Mouse (Mus musculus): ENCODE data around the gene Prl7d1. TPM values are rescaled to one million over a fixed set of nuclear protein-coding genes. Genes with fewer than 3 reads are reported as not detected.
"Not testable (repeated sequence)": the region's sequence is repeated elsewhere in the genome, so short reads cannot be mapped to it uniquely, and the experiment has no call there.

The Prl7d1 gene
- polyA plus RNA-seq (2015; fragmentation: Nextera tagmentation; extraction: Ambion mirVana), result not detected in 2 replicates

DNA sequence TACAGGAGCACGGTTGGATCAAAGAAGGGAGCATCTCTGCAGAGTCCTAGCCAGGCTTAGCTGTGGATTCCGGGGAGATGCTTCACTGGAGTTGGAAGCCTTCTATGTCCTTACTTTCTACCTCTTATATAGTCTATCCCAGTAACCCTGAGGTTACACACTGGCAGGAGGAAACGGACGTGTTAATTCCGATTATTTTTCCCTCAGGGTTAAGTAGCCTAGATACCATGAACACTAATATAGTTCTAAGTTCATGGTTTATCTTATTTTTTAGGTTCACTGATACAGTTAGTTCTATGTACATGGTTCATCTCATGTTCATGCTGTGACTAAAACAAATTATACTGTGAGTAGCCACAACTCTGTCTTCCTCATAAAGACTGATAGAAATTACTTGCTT, at the start of gene Prl7d1:
Gene Prl7d1 (minus strand): TSS at position 101 of the 400 bp plus-strand sequence.
- TF ChIP-seq CTCF (IDR thresholded peaks at IDR 0.05; ENCODE audit: low read depth), result no peak
- Histone ChIP-seq H3K27ac (no peak within 1 kb of the TSS), H3K9me3 (replicated peaks; ENCODE audit: low read length) (no peaks in the 10 kb centered on the region), H3K36me3 (ENCODE audit: insufficient read depth, low read length) (no peaks in the 10 kb centered on the region), H3K9ac (ENCODE audit: low read depth, low read length) (no peak within 1 kb of the TSS), H3K4me1 (replicated peaks; ENCODE audit: insufficient read depth, low read length) (no peaks in the 10 kb centered on the region), H3K27me3 (ENCODE audit: insufficient read depth, low read length) (no peaks in the 10 kb centered on the region), H3K4me3 (replicated peaks; ENCODE audit: low read depth, low read length) (no peak within 1 kb of the TSS), H3K4me2 (ENCODE audit: low read length) (no peak within 1 kb of the TSS)
- DNase-seq (ENCODE audit: low spot score) (no peak), ATAC-seq (replicated peaks; ENCODE audit: low FRiP score, low read depth) (no peak)
- 85% methylated on average over 5 of the region's 5 CpGs for WGBS

DNA sequence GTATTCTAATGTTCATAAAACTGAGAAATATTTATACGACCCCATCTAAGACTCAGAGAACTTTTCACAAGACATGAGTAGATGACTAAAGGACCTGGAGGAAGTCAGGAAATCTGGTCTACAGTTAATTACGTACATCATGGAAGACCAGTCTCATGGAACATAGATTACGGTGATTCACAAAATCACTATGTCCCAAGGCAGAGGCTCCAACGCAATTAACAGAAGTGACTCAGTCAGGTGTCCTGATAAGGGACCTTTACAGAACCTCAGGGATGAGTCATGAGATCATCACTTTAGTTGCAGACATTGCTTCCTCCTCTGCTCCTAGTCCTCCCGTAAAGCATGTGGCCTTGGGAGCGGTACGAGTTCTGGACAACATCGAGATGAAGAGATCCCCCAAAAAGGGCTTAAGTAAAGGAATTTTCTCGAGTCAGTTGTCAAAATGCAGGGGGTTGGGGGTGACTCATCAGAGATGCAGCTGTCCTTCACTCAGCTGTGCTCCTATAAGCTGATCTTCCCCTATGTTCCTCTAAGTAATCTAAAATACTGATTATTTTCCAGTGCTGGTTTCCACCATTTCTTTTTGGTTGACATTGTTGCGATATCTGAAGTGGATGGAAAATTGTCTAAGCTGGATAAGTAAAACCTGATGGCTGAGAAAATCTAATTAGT, 18.1 kb upstream of the Prl7d1 start:
- 88% methylated on average over 10 of the region's 10 CpGs for WGBS
- no peak for DNase-seq (ENCODE audit: low spot score)
- no peaks in the 10 kb centered on the region for H3K27me3 ChIP-seq (ENCODE audit: insufficient read depth, low read length)
- no peak for ATAC-seq (replicated peaks; ENCODE audit: low FRiP score, low read depth)
- H3K4me2 ChIP-seq (ENCODE audit: low read length), result no peak overlapping the region
- no peaks in the 10 kb centered on the region for H3K36me3 ChIP-seq (ENCODE audit: insufficient read depth, low read length)
- no peaks in the 10 kb centered on the region for H3K9me3 ChIP-seq (replicated peaks; ENCODE audit: low read length)
- no peak overlapping the region for H3K9ac ChIP-seq (ENCODE audit: low read depth, low read length)
- no peaks in the 10 kb centered on the region for H3K4me1 ChIP-seq (replicated peaks; ENCODE audit: insufficient read depth, low read length)
- H3K4me3 ChIP-seq (replicated peaks; ENCODE audit: low read depth, low read length), result no peak overlapping the region
- no peak overlapping the region for H3K27ac ChIP-seq
- no peak for TF ChIP-seq CTCF (IDR thresholded peaks at IDR 0.05; ENCODE audit: low read depth)

DNA sequence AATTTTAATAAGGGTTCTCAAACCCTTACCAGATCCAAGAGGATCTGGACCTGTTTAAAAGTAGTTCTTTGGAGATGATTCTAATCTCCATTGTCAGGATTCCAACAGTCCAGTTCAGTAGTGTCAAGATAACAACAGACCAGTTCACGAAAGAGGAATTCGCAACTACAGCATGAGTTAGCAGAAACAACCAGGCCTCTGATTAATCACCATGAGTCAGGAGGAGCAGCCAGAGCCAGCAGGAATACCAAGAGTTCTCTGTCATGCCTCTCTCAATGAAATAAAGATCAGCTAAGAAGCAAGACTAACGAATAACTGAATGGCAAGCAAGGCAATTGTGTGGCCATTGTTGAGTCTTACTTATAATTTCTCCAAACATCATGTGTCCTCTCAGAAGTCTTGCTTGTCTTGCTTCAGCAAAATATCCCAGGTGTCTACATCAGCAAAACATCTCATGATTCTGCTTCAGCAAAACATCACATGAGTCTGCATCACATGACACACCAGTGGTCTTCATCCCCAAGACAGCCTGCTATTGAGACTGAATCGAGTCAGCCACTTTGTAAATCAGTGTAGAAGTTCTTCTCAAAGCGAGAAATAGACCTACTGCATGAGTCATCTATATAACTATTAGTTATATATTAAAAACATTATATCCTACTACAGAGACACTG, 13.9 kb upstream of the Prl7d1 start:
- not testable (repeated sequence) for ATAC-seq (replicated peaks; ENCODE audit: low FRiP score, low read depth); H3K36me3 ChIP-seq (ENCODE audit: insufficient read depth, low read length); H3K9ac ChIP-seq (ENCODE audit: low read depth, low read length); H3K4me1 ChIP-seq (replicated peaks; ENCODE audit: insufficient read depth, low read length); H3K4me2 ChIP-seq (ENCODE audit: low read length); DNase-seq (ENCODE audit: low spot score); H3K27ac ChIP-seq; H3K9me3 ChIP-seq (replicated peaks; ENCODE audit: low read length); H3K4me3 ChIP-seq (replicated peaks; ENCODE audit: low read depth, low read length); H3K27me3 ChIP-seq (ENCODE audit: insufficient read depth, low read length)
- WGBS, result 79% methylated on average over 5 of the region's 5 CpGs

DNA sequence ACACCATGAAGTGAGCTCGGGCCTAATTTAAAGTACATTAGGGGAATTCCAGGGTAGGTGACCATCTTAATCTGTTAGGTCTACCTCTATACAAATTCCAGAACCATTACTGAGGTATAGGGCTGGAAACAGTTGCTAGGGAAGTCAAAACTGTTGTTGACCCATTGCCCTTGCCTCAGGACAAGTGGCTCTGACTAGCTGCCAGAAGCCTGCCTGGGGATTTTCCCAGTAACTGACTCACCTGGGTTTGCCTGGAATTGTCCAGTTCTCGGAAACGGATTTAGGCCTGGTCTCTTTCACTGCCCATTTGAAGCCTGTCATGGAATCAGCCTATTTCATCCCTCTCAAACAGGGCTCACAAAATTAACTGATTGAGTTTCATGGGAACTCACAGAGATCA, 8.5 kb upstream of the Prl7d1 start:
- H3K9me3 ChIP-seq (replicated peaks; ENCODE audit: low read length); H3K4me3 ChIP-seq (replicated peaks; ENCODE audit: low read depth, low read length); H3K4me1 ChIP-seq (replicated peaks; ENCODE audit: insufficient read depth, low read length); ATAC-seq (replicated peaks; ENCODE audit: low FRiP score, low read depth); H3K4me2 ChIP-seq (ENCODE audit: low read length); H3K9ac ChIP-seq (ENCODE audit: low read depth, low read length); H3K36me3 ChIP-seq (ENCODE audit: insufficient read depth, low read length); H3K27ac ChIP-seq; H3K27me3 ChIP-seq (ENCODE audit: insufficient read depth, low read length); DNase-seq (ENCODE audit: low spot score): not testable (repeated sequence)
- 79% methylated on average over 3 of the region's 3 CpGs for WGBS

DNA sequence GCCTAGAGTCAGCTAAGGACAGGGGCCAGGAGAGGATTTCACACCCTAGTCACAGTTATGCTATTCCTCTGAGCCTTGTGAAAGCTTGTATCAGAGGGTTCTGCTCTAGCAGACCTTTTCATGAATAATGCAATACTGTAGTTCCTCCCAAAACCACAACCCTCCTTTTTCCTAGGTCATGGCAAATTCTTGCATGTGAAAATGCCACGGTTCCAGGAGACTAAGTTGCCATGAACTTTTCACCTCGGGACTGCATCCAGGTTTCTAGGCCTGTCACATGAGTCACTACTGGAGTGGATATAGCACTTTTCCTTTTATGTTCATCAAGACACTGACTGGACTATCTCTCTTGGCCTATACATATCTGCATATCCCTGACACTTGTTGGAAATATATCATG, 10.0 kb downstream of the Prl7d1 start:
- ATAC-seq (replicated peaks; ENCODE audit: low FRiP score, low read depth) (no peak), DNase-seq (ENCODE audit: low spot score) (no peak)
- H3K27ac ChIP-seq, result no peak overlapping the region
- H3K27me3 ChIP-seq (ENCODE audit: insufficient read depth, low read length), result no peaks in the 10 kb centered on the region
- H3K4me1 ChIP-seq (replicated peaks; ENCODE audit: insufficient read depth, low read length), result no peaks in the 10 kb centered on the region
- H3K9ac ChIP-seq (ENCODE audit: low read depth, low read length), result no peak overlapping the region
- WGBS, result 63% methylated on average over 2 of the region's 2 CpGs
- H3K4me3 ChIP-seq (replicated peaks; ENCODE audit: low read depth, low read length), result no peak overlapping the region
- H3K9me3 ChIP-seq (replicated peaks; ENCODE audit: low read length), result no peaks in the 10 kb centered on the region
- no peak for TF ChIP-seq CTCF (IDR thresholded peaks at IDR 0.05; ENCODE audit: low read depth)
- H3K36me3 ChIP-seq (ENCODE audit: insufficient read depth, low read length), result no peaks in the 10 kb centered on the region
- no peak overlapping the region for H3K4me2 ChIP-seq (ENCODE audit: low read length)

DNA sequence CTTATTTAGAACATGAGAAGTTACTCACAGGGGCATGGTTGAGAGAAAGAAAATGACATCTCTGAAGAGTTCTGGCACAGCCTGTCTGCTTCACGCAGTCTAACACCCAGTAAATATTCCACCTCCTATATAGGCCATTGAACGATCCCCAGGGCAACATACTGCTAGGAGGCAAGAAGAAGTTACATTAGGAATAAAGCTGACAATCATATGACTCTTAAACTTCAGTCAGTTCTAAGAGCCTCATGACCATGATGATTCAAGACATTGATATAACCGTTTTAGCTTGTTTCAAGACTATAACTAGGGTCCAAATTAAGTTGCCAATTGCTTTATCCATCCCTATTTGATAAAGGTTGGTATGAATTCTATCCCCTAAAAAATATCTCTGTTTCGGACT, 48.6 kb downstream of the Prl7d1 start, which contains the start of gene Prl7a2:
Gene Prl7a2 (minus strand): TSS at position 101 of the 400 bp plus-strand sequence.
- no peak for TF ChIP-seq CTCF (IDR thresholded peaks at IDR 0.05; ENCODE audit: low read depth)
- H3K4me1 ChIP-seq (replicated peaks; ENCODE audit: insufficient read depth, low read length), result no peaks in the 10 kb centered on the region
- no peaks in the 10 kb centered on the region for H3K36me3 ChIP-seq (ENCODE audit: insufficient read depth, low read length)
- 83% methylated on average over 4 of the region's 4 CpGs for WGBS
- DNase-seq (ENCODE audit: low spot score) (no peak), ATAC-seq (replicated peaks; ENCODE audit: low FRiP score, low read depth) (no peak)
- H3K9ac ChIP-seq (ENCODE audit: low read depth, low read length), result no peak within 1 kb of the TSS
- no peaks in the 10 kb centered on the region for H3K9me3 ChIP-seq (replicated peaks; ENCODE audit: low read length)
- H3K4me3 ChIP-seq (replicated peaks; ENCODE audit: low read depth, low read length), result no peak within 1 kb of the TSS
- no peaks in the 10 kb centered on the region for H3K27me3 ChIP-seq (ENCODE audit: insufficient read depth, low read length)
- no peak within 1 kb of the TSS for H3K4me2 ChIP-seq (ENCODE audit: low read length)
- H3K27ac ChIP-seq, result no peak within 1 kb of the TSS

Data from kidney, postnatal 0 days (tissue).